Mouse (Mus musculus) cerebellum, postnatal 4 days (tissue): Measurements from ENCODE around the gene Ube2o.
A peak's percentile ranks its signal among the peaks of the same experiment; 100 is the strongest.

Experiments
- DNase-seq, 2 experiments: peaks; one replicate each; pipeline ENCODE4 v3.0.0; 2022; ENCODE audit warnings: low spot score in 2 of 2, mixed read lengths in 1 of 2

The Ube2o gene

GRCm38 (mm10) chr11:116581376-116581814, at the start of gene Ube2o:
TSS of gene Ube2o (minus strand) at chr11:116581447.
- peak; percentile 78 to 88 for DNase-seq

GRCm38 (mm10) chr11:116630171-116630965, 49.1 kb upstream of the Ube2o start:
- no peak for DNase-seq

GRCm38 (mm10) chr11:116629472-116629871, 48.2 kb upstream of the Ube2o start:
- no peak for DNase-seq

- peak; percentile 85 to 95 for DNase-seq
Observed at GRCm38 (mm10) chr11:116628712-116629111, 47.5 kb upstream of the Ube2o start.

- no peak for DNase-seq
Observed at GRCm38 (mm10) chr11:116627072-116628020, 46.1 kb upstream of the Ube2o start.

GRCm38 (mm10) chr11:116626299-116627071, 45.2 kb upstream of the Ube2o start, which contains the start of gene Rhbdf2:
TSS of gene Rhbdf2 (minus strand) at chr11:116627019.
- no peak for DNase-seq

- peak in 1 of 2 experiments; percentile 54 for DNase-seq
Observed at GRCm38 (mm10) chr11:116625081-116626000, 44.1 kb upstream of the Ube2o start.

GRCm38 (mm10) chr11:116624131-116624832, 43.0 kb upstream of the Ube2o start:
- DNase-seq, result no peak

- no peak for DNase-seq
Observed at GRCm38 (mm10) chr11:116623281-116624124, 42.3 kb upstream of the Ube2o start.

GRCm38 (mm10) chr11:116621258-116621704, 40.0 kb upstream of the Ube2o start:
- DNase-seq, result peak in 1 of 2 experiments; percentile 72

GRCm38 (mm10) chr11:116620559-116621253, 39.5 kb upstream of the Ube2o start:
- DNase-seq, result no peak

- DNase-seq, result no peak
Observed at GRCm38 (mm10) chr11:116620073-116620472, 38.8 kb upstream of the Ube2o start.

- no peak for DNase-seq
Observed at GRCm38 (mm10) chr11:116619561-116619960, 38.3 kb upstream of the Ube2o start.

- DNase-seq, result peak in 1 of 2 experiments; percentile 49
Observed at GRCm38 (mm10) chr11:116619156-116619555, 37.9 kb upstream of the Ube2o start.

- no peak for DNase-seq
Observed at GRCm38 (mm10) chr11:116618666-116619065, 37.4 kb upstream of the Ube2o start.

- DNase-seq, result no peak
Observed at GRCm38 (mm10) chr11:116617641-116618040, 36.4 kb upstream of the Ube2o start.

- no peak for DNase-seq
Observed at GRCm38 (mm10) chr11:116616438-116617118, 35.3 kb upstream of the Ube2o start.
